Mouse (Mus musculus) thymus, adult 2 months (tissue): ENCODE results near the gene Tubb4b.

Experiments
- CTCF ChIP-seq: fragments of 200-500 bp; IDR thresholded peaks from 2 replicates; pipeline ENCODE4 v1.5.1; 2012; ENCODE audit warnings: mild to moderate bottlenecking, control low read depth, low read length, moderate library complexity, borderline replicate concordance; ENCODE audit not compliant: control insufficient read depth, poor library complexity, insufficient read depth; ENCODE audit errors: extremely low read depth
- POLR2A ChIP-seq: fragments of 200-500 bp; IDR thresholded peaks from 2 replicates; pipeline ENCODE4 v1.6.1; 2012; ENCODE audit warnings: mild to moderate bottlenecking, low read length, control low read depth, moderate library complexity; ENCODE audit not compliant: control insufficient read depth, poor library complexity, insufficient read depth; ENCODE audit errors: extremely low read depth

GRCm38 (mm10) chr2:25183336-25183735 is 41.2 kb downstream of the Tubb4b start:
- TF ChIP-seq CTCF (no peak), POLR2A (no peak)
